Mouse (Mus musculus): Measurements from ENCODE around the gene Atxn1.

DNA sequence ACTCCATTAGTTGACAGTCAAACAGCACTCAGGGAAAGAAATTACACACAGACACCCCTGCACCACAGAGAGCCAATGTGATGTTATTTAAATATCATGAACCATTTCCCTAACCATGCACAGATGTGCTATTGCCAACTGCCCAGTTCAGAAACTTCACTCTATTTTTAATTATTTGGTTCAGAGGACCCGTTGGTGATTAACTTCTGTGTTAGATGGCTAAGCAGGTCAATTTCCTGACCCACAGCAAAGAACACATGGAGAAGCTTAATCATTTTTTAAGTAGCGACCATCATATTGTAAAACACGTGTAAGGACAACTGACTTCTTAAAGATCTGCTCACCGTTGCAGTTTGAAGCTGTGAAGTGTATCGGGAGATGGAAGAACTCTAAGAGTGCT is 26.7 kb downstream of the Atxn1 start:
- TF ChIP-seq EP300 (IDR thresholded peaks at IDR 0.05; ENCODE audit: low read depth in 1 of 2, low read length in 2 of 2) (no peak), MYC (IDR thresholded peaks at IDR 0.05; ENCODE audit: low read depth, low read length) (no peak), GABPA (IDR thresholded peaks at IDR 0.05; ENCODE audit: low read depth, low read length) (no peak), E2F4 (IDR thresholded peaks at IDR 0.05; ENCODE audit: borderline replicate concordance, low read depth, low read length) (no peak), CTCF (IDR thresholded peaks at IDR 0.05 in 2 of 3, conservative IDR thresholded peaks at IDR 0.05 in 1 of 3; ENCODE audit: control insufficient read depth in 1 of 3, insufficient read depth in 1 of 3, low read depth in 2 of 3, low read length in 3 of 3, poor library complexity in 1 of 3, severe bottlenecking in 1 of 3) (no peak), MAZ (IDR thresholded peaks at IDR 0.05; ENCODE audit: low read depth, low read length) (no peak), POLR2A (IDR thresholded peaks at IDR 0.05; ENCODE audit: control insufficient read depth in 1 of 2, insufficient read depth in 1 of 2, low read depth in 1 of 2, low read length in 2 of 2, poor library complexity in 1 of 2) (no peak), TBP (IDR thresholded peaks at IDR 0.05; ENCODE audit: low read depth, low read length) (no peak), ZMIZ1 (IDR thresholded peaks at IDR 0.05; ENCODE audit: low read depth, low read length) (no peak)
